Mouse (Mus musculus): ENCODE measurements around the gene Gata5. TPM values are rescaled to one million over a fixed set of nuclear protein-coding genes. Genes with fewer than 3 reads are reported as not detected.

Gene Gata5
- total and polyA plus RNA-seq, 3 experiments: not detected

DNA sequence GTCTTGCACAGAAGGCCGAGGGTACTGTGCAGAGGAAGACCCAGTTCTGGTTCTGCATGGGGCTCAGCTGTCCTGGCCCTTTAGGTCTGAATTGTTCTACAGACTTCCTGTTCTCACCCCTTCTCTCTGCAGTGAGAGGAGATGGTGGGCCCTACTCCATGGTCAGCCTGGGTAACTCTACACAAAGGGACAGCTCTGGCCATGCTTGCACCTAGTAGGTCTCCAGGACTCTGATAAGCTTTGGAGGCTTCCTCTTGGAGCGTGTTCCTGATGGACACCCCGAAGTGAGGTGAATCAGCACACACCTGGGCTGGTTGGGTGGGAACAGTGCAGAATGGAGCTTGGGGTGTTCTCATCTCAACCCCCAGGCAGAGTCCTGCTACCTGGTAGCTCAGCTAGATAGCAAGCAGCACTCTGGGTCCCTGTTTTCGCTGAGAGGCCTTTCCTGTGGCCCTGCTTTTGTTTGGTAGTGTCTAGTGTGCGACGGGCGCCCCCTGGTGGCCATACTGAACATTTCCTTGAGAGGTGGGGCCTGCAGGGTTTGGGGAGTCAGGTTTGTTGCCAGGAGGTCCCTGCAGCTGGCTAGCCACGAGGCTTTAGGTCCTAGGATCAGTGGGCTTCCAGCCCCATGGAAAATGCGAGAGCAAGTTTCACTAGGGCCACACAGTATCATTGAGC, 12.5 kb upstream of the Gata5 start:
- no peaks in the 10 kb centered on the region for H3K79me2 ChIP-seq (ENCODE audit: control insufficient read depth, insufficient read depth, low read length, poor library complexity)
- peak; percentile 79 for DNase-seq (ENCODE audit: low read depth, low spot score)
- no peak overlapping the region for H3K27ac ChIP-seq (ENCODE audit: control insufficient read depth, low read depth, low read length)
- no peak overlapping the region for H3K4me3 ChIP-seq (ENCODE audit: control insufficient read depth in 1 of 2, insufficient read depth in 1 of 2, low read depth in 2 of 2, low read length in 2 of 2)
- H3K27me3 ChIP-seq (ENCODE audit: control insufficient read depth in 1 of 2, insufficient read depth in 2 of 2, low read length in 2 of 2): no peaks in the 10 kb centered on the region
- TF ChIP-seq NELFE (IDR thresholded peaks at IDR 0.05; ENCODE audit: low read depth, low read length) (no peak), RAD21 (IDR thresholded peaks at IDR 0.05; ENCODE audit: low read depth, low read length) (peak; percentile 90), CTCF (IDR thresholded peaks at IDR 0.05 in 2 of 3, conservative IDR thresholded peaks at IDR 0.05 in 1 of 3; ENCODE audit: control insufficient read depth in 1 of 3, insufficient read depth in 1 of 3, low read depth in 2 of 3, low read length in 3 of 3, poor library complexity in 1 of 3, severe bottlenecking in 1 of 3) (peak; percentile 72 to 98 (median 92)), SMC3 (IDR thresholded peaks at IDR 0.05; ENCODE audit: low read depth, low read length) (peak; percentile 93), ZC3H11A (IDR thresholded peaks at IDR 0.05; ENCODE audit: low read depth, low read length) (peak; percentile 78), USF2 (IDR thresholded peaks at IDR 0.05; ENCODE audit: borderline replicate concordance in 1 of 2, insufficient read depth in 1 of 2, low read depth in 1 of 2, low read length in 2 of 2) (no peak), BHLHE40 (IDR thresholded peaks at IDR 0.05; ENCODE audit: borderline replicate concordance, low read depth, low read length) (peak; percentile 16; the same call in 1 of the 2 replicates), ZKSCAN1 (IDR thresholded peaks at IDR 0.05; ENCODE audit: low read depth, low read length) (peak; percentile 79; the same call in 1 of the 2 replicates), MAFK (IDR thresholded peaks at IDR 0.05; ENCODE audit: borderline replicate concordance, low read depth, low read length) (no peak), ELF1 (IDR thresholded peaks at IDR 0.05; ENCODE audit: low read depth, low read length) (no peak)
- H3K4me1 ChIP-seq (ENCODE audit: control insufficient read depth in 1 of 2, insufficient read depth in 2 of 2, low read length in 2 of 2): no peaks in the 10 kb centered on the region
- H3K9me3 ChIP-seq (replicated peaks; ENCODE audit: insufficient read depth, low read length): no peaks in the 10 kb centered on the region
- H3K9ac ChIP-seq (ENCODE audit: control insufficient read depth, low read depth, low read length, poor library complexity, severe bottlenecking): no peak overlapping the region
- H3K36me3 ChIP-seq (ENCODE audit: control insufficient read depth in 1 of 2, insufficient read depth in 2 of 2, low read length in 2 of 2): peaks cover 0 to 2% of the 10 kb centered on the region in 2 experiments; a peak in 1 of 4 replicates

DNA sequence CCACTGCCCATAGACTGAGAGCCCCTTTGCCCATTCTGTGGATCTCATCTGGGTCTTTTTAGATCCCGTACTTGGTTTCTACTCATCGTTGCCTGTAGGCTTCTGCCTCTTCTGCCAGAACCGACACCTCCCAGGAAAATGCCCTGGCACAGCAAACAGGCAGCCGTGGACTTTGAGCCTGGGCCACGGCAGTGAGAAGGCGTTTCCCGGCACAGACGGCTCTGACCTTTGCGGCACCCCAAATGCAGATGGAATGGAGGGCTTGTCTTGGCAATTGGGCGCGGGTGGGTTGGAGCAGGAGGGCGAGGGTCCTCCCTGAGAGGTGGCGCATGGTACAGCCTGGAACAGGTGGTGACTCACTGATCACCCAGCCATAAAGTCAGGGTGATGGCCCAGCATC, 8.6 kb upstream of the Gata5 start:
- Histone ChIP-seq H3K27me3 (ENCODE audit: control insufficient read depth in 1 of 2, insufficient read depth in 2 of 2, low read length in 2 of 2) (no peaks in the 10 kb centered on the region), H3K9me3 (replicated peaks; ENCODE audit: insufficient read depth, low read length) (no peaks in the 10 kb centered on the region), H3K27ac (ENCODE audit: control insufficient read depth, low read depth, low read length) (no peak overlapping the region), H3K9ac (ENCODE audit: control insufficient read depth, low read depth, low read length, poor library complexity, severe bottlenecking) (no peak overlapping the region), H3K36me3 (ENCODE audit: control insufficient read depth in 1 of 2, insufficient read depth in 2 of 2, low read length in 2 of 2) (peaks cover 0 to 2% of the 10 kb centered on the region in 2 experiments; a peak in 1 of 4 replicates), H3K79me2 (ENCODE audit: control insufficient read depth, insufficient read depth, low read length, poor library complexity) (no peaks in the 10 kb centered on the region), H3K4me1 (ENCODE audit: control insufficient read depth in 1 of 2, insufficient read depth in 2 of 2, low read length in 2 of 2) (no peaks in the 10 kb centered on the region), H3K4me3 (ENCODE audit: control insufficient read depth in 1 of 2, insufficient read depth in 1 of 2, low read depth in 2 of 2, low read length in 2 of 2) (no peak overlapping the region)
- TF ChIP-seq ZMIZ1 (IDR thresholded peaks at IDR 0.05; ENCODE audit: low read depth, low read length) (no peak), HCFC1 (IDR thresholded peaks at IDR 0.05; ENCODE audit: low read depth, low read length) (no peak), GABPA (IDR thresholded peaks at IDR 0.05; ENCODE audit: low read depth, low read length) (no peak), MYC (IDR thresholded peaks at IDR 0.05; ENCODE audit: low read depth, low read length) (no peak), MYB (IDR thresholded peaks at IDR 0.05; ENCODE audit: low read depth, low read length) (no peak), GATA1 (IDR thresholded peaks at IDR 0.05; ENCODE audit: low read depth, low read length) (no peak), MAFK (IDR thresholded peaks at IDR 0.05; ENCODE audit: borderline replicate concordance, low read depth, low read length) (no peak), ETS1 (IDR thresholded peaks at IDR 0.05; ENCODE audit: low read depth, low read length) (no peak), ZNF384 (IDR thresholded peaks at IDR 0.05; ENCODE audit: low read depth, low read length) (no peak), MAX (IDR thresholded peaks at IDR 0.05; ENCODE audit: low read length) (no peak), TAL1 (IDR thresholded peaks at IDR 0.05; ENCODE audit: low read length) (no peak)
- DNase-seq (ENCODE audit: low read depth, low spot score): no peak

Data from MEL (cell line).